Mouse (Mus musculus) heart, adult 18-20 months (tissue): ENCODE data around the gene Fndc10. TPM values are rescaled to one million over a fixed set of nuclear protein-coding genes. Genes with fewer than 3 reads are reported as not detected.
"Not testable (repeated sequence)": the region's sequence is repeated elsewhere in the genome, so short reads cannot be mapped to it uniquely, and the experiment has no call there.

Experiments used
- DNase-seq, 2 experiments: peaks; one replicate each; pipeline ENCODE4 v3.0.0; 2021 to 2022; ENCODE audit warnings: mixed read lengths in 1 of 2
- total RNA-seq, 2 experiments: library from RNA; stranded (reverse); gene quantifications; 2 replicates each; pipeline ENCODE4 v1.2.3; 2021

Fndc10 gene
- total RNA-seq, 2 experiments from 2014 or later = 1.1 to 1.8 TPM

DNA sequence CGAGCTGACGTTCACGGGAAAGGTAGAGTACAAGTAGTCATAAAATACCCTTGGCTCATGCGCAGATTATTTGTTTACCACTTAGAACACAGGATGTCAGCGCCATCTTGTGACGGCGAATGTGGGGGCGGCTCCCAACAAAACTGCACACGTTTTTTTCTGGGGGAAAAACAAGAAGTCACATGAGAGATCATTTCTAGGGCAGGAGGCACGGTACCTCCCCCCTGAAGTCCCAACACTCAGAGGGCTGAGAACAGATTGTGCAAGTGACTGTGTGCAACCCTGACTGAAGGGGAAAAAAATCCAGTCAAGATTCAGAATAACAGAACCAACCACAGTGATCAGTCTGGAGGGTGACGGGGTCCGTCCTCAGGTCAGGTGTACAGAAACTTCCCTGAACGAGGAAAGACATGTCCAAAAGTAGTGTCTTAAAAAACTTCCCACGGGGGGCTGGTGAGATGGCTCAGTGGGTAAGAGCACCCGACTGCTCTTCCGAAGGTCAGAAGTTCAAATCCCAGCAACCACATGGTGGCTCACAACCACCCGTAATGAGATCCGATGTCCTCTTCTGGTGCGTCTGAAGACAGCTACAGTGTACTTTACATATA lies 10.4 kb upstream of the Fndc10 start:
- not testable (repeated sequence) for DNase-seq

DNA sequence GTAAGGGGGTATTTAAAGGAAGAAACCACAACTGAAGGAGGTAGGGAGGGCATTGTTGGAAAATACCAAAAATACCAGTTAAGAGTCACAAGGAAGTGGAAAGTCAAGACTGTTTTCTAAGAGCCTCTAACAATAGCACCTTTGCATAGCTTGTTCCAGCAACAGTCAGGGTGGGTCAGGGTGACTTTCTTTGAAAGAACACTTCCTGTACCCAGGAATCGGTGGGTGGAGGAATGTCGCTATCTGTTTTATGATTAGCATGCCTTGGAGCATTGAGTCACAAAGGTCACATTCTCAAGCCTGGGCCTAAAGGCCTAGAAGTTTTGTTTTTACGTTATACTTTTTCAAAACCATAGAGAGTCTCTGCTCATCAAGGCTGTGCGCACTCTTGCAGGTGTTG lies 6.4 kb upstream of the Fndc10 start:
- not testable (repeated sequence) for DNase-seq

DNA sequence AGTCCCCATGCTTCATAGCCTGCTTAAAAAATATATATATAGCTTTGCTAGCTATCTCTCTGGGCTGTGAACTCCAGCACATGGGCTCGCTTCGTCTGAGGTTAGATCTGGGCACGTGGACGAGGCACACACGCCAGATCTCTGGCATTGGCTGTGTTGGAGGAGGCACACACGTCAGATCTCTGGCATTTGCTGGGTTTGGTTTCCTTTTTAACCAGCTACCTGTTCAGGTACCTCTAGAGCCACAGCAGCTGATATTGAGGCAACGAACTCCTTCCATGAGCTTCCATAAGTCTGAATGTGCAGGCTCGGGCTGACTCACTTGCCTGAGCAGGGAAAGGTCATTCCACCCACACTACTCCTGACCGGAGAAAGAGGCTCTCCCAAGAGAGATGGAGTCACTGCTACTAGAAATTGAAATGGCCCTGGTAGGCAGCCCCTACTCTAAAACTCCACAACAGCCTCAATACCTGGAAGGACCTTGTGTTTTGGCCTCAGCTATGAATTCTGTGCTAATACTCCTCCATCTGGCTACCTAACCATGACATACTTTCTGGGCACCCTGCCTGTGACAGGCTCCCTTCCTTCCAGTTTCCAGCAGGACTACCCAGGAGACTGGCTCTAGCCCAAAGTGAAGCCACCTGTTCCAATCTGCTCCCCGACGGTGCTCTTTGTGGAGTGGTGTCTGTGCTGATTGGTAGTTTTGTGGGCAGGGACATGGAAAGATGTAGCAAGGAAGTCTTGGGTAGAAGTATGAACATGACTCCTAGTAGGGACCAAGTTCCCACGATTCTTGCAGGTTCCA lies 3.4 kb upstream of the Fndc10 start:
- DNase-seq = no peak

DNA sequence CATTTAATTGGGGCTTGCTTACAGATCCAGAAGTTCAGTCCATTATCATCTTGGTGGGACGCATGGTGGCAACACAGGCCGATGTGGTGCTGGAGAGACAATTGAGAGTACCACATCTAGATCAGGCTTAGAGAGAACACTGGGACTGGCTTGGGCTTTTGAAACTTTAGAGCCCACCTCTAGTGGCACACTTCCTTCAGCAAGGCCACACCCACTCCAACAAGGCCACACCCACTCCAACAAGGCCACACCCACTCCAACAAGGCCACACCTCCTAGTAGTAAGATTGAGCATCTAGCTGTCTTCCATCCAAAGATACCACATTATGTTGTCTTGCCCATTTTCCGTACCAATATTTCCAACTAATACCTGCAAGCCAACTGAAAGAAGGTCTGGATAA lies 1.7 kb upstream of the Fndc10 start:
- no peak for DNase-seq

DNA sequence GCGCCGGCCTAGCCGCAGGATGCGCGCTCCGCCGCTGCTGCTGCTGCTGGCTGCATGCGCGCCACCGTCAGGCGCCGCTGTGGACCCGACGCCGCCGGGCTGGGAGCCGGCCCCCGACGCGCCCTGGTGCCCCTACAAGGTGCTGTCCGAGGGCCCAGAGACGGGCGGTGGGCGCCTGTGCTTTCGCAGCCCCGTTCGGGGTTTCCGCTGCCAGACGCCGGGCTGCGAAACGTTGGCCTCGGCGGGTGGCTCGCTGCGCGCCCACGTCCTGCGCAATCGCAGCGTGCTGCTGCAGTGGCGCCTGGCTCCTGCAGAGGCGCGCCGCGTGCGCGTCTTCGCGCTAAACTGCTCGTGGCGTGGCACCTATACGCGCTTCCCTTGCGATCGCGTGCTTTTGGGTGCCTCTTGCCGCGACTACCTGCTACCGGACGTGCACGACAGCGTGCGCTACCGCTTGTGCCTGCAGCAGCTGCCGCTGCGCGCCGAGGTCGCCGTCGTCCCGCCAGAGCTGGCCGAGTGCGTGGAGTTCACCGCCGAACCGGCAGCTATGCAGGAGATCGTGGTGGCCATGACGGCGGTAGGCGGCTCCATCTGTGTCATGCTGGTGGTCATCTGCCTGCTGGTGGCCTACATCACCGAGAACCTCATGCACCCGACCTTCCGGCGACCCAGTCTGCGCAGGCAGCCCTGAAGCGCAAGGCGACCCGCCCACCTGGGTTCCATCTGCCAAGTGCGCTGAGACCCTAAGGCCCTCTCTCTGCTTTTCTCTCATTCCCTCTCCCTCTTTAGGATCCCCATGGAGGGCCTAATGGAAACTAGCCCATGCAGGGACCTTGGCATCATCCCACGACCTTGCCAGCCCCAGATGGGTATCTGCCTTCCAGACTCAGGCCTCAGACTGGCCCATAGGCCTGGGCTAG lies 600 bp downstream of the Fndc10 start:
- peak; percentile 60 to 63 for DNase-seq

DNA sequence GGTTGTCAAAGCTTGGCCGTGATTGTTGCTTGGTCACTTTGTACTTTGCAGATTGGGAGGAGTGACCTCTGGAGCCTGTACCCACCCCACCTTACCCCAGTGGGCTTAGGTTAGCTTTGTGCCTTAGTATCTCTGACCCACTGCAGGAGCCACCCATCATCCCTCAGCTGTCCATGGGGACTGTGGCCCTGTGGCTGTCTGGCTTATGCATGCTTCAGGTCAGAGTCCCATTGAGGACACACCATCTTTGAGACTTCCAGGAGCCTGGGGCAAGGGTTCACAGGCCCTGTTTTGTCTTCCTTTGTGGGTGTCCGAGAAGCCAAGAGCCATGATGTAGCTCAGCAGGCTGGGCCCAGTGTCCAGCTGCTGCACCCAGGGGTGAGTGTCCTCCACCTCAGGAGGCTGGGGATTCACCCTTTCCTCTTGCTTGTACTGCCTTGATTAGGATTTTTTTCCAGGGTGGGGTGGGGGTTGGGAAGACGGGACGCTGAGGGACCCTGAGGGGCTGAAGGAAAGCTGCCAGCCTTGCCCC lies 1.5 kb downstream of the Fndc10 start:
- DNase-seq = no peak

DNA sequence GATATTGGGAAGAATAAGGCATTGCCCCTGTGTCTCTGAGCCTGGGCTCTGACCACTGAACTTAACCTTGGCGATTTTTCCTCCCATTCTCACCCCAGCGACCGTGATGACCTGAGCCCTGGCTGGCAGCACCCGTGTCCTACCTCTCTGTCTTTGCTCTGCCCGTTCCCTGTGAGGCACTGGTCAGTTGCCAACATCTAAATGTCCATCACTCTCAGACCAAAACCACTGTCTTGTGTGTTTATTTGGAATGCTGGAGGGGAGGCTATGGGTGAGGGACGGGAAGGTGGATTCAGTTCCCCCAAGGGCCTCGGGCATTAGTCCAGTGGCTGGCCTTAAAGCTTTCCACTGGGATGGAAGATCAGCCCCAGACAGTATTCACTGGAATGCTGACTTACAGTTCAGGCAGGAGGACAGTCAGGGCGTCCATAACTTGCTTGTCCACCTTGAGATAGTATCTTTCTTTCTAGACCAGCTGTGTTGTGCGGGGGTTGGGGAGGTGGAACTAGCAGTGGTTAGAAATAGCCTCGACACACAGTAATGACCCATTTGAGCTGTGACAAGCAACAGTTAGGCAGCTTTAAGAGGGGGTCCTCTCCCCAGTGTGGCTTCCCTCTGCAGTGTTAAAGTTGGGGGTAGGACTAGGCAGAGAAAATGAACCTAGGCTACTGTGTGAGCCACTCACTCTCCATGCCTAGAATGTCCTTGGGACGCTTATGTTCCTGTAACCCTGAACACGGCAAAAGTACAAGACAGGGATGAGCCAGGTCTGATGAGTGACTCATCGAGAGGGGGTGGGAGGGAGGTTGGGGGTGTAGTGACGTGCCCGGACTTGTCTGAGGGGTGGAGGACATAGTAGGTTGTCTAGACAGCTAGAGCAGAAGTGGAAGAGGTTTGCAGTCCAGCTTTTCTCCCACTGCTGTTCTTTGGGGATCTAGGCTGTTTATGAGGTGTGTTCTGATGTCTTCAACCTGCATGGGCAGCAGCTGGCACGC lies 2.4 kb downstream of the Fndc10 start:
- DNase-seq = no peak

DNA sequence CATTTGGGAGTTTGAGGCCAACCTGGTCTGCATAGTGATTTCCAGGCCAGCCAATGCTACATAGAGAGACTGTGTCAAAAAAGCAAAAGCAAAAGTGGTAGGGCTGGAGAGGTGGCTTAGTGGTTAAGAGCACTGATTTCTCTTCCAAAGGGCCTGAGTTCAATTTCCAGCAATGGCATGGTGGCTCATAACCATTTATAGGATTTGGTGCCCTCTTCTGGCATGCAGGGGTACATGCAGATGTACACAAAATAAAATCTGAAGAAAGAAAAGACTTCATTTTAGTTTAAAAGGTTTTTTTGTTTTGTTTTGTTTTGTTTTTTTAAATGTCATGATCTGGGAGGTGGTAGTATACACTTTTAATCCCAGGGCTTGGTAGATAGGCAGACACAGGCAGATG lies 6.3 kb downstream of the Fndc10 start:
- no peak for DNase-seq

DNA sequence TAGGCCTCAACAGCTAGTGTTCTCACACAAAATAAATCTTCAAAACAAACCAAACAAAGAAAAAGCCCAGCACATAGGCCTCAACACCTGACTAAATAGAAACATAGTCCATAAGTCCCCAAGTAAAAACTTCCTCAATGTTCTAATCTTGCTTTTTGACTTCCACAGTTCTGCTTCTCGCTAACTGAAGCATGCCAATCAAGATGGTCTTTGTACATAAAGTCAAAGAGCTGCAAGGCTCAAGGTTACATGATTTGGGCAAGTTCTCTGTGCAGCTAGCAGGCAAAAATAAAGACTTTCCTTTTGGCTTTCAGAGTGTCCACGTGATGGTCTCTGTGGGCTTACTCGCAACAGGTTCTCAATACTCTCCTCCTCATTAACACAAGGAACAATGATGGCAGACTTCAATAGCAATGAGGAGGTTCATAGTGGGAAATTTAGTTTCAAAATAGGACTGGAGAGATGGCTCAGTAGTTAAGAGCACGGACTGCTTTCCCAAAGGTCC lies 9.3 kb downstream of the Fndc10 start:
- DNase-seq = no peak

DNA sequence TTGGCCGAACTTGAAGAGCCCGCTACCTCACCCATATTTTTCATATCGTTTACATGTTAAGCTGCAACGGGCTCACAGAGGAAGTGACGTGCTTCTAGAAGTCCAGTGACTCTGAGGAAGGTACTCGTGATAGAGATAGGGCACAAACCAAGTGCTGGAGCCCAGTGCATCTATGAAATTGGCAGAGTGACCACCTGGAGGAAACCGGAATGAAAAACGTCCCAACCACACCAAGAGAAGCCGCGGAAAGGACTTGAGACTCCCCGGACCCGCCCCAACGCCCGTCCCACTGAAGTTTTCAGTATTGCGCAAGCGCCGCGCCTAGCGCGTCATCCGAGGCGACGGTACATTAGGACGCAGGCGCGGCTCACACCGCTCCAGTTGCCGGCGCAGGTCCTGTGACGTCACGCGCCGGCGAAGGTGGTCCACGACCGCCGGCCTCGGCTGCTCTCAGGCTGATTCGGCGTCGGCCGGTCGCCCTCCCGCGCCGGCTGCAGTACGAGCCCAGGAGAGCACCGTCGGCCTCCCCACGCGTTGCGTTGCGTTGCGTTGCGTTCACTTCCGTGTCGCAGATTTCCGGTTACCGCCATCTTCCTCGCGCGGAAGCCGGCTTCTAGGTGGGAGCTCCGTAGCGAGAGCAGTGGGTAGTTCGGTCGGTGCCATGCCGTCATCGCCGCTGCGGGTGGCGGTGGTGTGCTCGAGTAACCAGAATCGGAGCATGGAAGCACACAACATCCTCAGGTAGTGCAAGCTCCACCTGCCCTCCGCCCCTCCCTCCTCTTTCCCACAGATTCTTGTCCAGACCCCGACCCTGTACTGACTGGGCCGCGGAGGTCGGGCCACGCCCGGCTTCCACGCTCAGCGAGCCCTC lies 10.8 kb downstream of the Fndc10 start, which contains the start of gene Ssu72:
Ssu72 (plus strand) TSS at position 80 of the 871 bp plus-strand sequence.
- peak; percentile 95 to 97 for DNase-seq

DNA sequence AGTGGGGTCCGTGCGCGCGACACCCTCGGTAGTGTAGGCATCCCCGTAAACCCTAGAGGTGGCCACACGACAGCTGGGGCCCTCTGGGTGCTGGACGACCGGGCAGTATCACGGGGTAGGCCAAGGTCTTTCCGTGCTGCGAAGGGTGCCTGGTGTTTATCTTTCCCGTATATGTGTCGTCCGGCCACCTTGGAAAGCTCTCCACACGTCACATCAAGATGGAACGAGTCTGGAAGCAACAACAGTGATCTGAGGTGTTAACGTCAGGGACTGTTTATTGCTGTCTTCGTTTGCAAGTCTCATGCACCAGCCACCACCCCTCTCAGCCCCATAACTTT lies 11.4 kb downstream of the Fndc10 start:
- DNase-seq = no peak

DNA sequence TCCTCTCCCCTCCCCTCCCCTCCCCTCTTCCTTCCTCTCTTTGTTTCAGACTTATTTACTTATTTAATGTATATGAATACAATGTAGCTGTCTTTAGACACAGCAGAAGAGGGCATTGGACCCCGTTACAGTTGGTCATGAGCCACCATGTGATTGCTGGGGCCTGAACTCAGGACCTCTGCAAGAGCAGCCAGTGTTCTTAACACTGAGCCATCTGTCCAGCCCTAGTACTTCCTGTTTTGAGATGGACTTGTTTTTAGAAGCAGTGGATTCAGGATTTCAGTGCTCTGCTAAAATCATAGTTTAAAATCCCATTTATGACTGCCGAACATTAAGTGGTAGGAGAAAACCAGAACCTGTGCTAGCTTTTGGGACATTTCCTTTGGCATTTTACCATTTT lies 14.4 kb downstream of the Fndc10 start:
- peak in 1 of 2 experiments; percentile 15 for DNase-seq

DNA sequence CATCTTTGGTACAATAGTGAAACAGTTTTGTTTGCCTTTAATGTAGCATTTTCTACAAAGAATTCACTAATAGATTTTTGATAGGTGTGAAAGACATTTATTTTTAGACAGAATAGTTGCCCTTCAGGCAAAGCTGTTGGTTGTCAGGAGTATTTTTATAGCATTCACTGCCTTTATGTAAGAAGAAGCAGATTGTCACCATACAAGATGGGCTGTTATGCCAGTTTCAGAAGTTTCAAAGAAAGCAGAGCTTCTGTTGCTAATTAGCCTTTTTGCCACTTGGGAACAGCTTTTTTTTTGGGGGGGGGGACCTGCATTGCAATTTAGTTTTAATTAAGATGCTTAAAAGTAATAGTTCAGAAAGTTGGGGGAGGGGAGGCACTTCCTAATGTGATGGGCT lies 14.8 kb downstream of the Fndc10 start:
- DNase-seq = no peak

DNA sequence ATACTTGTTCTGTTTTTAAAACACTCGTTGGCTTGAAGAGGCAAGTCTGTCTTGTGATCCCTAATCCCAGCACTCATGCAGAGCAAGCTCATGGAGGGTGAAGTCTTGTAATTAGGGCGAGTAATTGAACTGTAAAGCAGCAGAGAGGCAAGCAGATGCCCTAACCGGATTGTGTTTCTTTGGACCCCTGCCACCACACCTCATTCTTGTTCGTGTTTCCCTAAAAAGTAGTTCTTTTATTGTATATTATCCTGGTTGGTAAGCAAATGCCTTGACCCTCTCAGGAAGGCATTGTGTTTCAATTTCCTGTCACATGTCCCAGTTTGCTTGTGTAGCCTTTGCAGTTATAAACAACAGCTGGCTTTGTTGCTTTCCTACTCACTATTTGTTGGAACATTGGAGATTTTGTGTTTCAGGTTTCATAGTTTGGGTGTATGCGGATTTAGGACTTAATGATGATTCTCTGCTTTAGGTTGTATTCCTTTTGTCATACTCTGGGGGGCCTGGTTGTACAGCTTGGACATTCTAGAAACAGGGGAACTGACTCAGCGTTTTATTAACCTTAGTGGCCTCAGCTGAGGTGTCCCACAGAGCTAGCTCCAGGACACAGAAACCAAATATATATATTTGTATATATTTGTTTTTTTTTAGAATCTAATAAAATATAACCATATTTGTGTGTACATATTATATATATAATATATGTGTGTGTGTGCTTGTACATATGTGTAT lies 16.5 kb downstream of the Fndc10 start:
- peak; percentile 28 to 36 for DNase-seq

DNA sequence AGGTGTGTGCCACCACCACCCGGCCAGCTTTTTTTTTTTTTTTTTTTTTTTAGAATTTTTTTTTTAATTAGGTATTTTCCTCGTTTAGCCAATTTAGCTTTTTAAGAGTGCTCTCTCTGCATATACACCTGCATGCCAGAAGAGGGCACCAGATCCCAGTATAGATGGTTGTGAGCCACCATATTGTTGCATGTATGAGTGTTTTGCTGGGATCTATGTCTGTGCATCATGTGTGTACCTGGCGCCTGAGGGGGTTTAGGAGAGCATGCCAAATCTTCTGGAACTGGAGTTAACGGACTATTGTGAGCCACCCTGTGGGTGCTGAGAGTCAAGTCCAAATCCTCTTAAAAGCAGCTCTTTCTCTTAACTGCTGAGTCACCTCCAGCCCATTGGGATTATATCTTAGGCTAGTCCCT lies 27.5 kb downstream of the Fndc10 start:
- DNase-seq = peak; percentile 33 to 46

DNA sequence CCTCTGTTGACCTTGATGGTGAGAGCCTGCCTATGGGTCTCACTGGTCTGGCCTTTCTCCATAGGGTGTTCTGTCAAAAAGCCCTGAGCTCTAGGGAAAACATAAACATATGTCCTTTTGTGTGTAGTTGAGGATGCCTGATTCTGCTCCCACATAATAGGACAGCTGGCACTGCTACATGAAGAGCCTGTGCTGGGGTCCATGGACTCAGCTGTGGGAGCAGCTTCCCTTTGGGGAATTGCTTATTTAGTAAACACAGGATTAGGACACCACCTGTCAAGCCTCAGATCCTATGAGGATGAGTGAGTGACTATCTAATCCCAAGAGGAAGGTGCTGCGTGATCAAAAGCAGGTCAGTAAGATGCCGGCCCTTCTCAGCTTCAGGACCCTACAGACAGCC lies 33.9 kb downstream of the Fndc10 start:
- no peak for DNase-seq

DNA sequence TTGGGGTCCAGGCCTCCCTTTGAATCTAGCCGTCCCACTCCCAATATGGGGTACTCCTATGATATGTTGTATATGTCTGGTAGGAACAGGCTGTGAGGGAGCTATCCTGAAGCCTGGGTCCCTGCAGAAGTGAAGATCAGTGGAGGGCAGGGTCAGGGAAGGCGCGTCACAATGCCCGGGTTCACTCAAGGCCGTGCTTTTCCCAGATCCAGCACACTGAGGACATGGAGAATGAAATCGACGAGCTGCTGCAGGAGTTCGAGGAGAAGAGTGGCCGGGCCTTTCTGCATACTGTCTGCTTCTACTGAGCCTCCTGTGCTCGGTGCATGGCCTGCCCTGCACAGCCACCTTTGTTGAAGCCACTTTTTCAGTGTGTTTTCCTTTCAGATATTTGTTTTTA lies 39.1 kb downstream of the Fndc10 start:
- no peak for DNase-seq

DNA sequence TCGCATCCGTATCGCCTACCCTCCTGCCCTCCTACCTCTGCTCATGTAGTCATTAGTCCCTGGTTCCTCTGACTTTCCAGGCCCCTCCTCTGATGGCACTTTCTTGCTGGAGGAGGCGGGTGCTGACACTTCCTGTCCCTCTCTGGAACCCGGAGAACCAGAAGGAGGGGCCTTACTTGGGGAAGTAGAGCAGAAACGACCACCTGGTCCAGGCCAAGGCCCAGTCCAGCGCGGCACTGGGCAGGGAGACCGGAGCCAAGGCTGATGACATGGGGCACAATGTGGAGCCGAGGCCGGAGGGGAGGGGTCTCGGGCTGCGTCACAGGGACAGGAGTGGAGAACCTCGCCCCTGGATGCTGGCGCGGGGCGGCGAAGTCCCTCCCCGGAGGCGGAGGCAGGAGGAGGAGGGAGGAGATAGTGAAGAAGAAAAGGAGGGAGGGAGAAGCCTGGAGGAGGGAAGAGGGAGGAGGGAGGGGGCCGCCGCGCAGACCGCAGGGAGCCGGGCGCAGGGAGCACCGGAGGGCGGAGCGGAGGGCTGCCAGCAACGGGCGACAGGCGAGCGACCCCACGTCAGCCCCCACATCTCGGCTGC lies 40.3 kb downstream of the Fndc10 start, which contains the start of gene Tmem240:
Tmem240 (plus strand) TSS at position 451 of the 592 bp plus-strand sequence.
- DNase-seq = peak; percentile 92 to 94
